In genomic region chr4:152201492-152201891, GRCm38 (mm10) we compare ENCODE assay signal across 14 mouse cellular contexts. TPM values are rescaled to one million over a fixed set of nuclear protein-coding genes. Genes with fewer than 3 reads are reported as not detected.
DNase-seq lines count a peak whose midpoint lies in the region; ATAC-seq and TF ChIP-seq lines count a peak whose summit lies in the region.
"Had no signal": no experiment of that assay in that cellular context is flagged by ENCODE, and none has a peak within 500 bp of the region (broad histone marks: within the 10 kb centered on the region; RNA-seq: fewer than 3 reads in every experiment).

No protein-coding gene starts in this region.

- no peak for TF ChIP-seq CTCF in lung, embryonic 14.5 days (IDR thresholded peaks at IDR 0.05; ENCODE audit: low read depth)

- H3K9me3 ChIP-seq in heart, embryonic 13.5 days = no peaks in the 10 kb centered on the region
- H3K9me3 ChIP-seq in lung, embryonic 14.5 days (ENCODE audit: low read depth, low read length) = no peaks in the 10 kb centered on the region
- no peaks in the 10 kb centered on the region for H3K9me3 ChIP-seq in neural tube, embryonic 15.5 days (replicated peaks)
- H3K9me3 ChIP-seq: embryonic facial prominence, embryonic 13.5 days had no signal

- no peak overlapping the region for H3K4me3 ChIP-seq in heart, embryonic 13.5 days
- H3K4me3 ChIP-seq in lung, embryonic 14.5 days (ENCODE audit: low read depth, low read length) = no peak overlapping the region
- no peak overlapping the region for H3K4me3 ChIP-seq in neural tube, embryonic 15.5 days (replicated peaks)
- H3K4me3 ChIP-seq: embryonic facial prominence, embryonic 13.5 days had no signal

- H3K36me3 ChIP-seq in heart, embryonic 13.5 days = 0 out of 2 replicates have a peak, but pooled peaks cover under 1% of the 10 kb centered on the region
- no peaks in the 10 kb centered on the region for H3K36me3 ChIP-seq in lung, embryonic 14.5 days (ENCODE audit: insufficient read depth)
- no peaks in the 10 kb centered on the region for H3K36me3 ChIP-seq in neural tube, embryonic 15.5 days
- H3K36me3 ChIP-seq: embryonic facial prominence, embryonic 13.5 days had no signal

- 45% methylated on average over 6 of the region's 6 CpGs for WGBS in heart, embryonic 13.5 days
- 27% methylated on average over 6 of the region's 6 CpGs for WGBS in lung, embryonic 14.5 days
- 75% methylated on average over 6 of the region's 6 CpGs for WGBS in neural tube, embryonic 15.5 days

- ATAC-seq in heart, embryonic 13.5 days (ENCODE audit: extremely low read depth, insufficient number of reproducible peaks, low FRiP score, low TSS enrichment) = 0 out of 2 replicates have a peak, but pooled peaks have one; percentile 56
- ATAC-seq in lung, embryonic 14.5 days (ENCODE audit: insufficient read depth) = peak; percentile 87
- ATAC-seq in granulocyte monocyte progenitor cell, adult 5-6 weeks (replicated peaks; ENCODE audit: poor library complexity, severe bottlenecking) = peak; percentile 75
- 0 out of 2 replicates have a peak, but pooled peaks have one; percentile 25 for ATAC-seq in megakaryocyte-erythroid progenitor cell, adult 5-6 weeks (replicated peaks; ENCODE audit: low FRiP score, low TSS enrichment, poor library complexity, severe bottlenecking)
- no peak for ATAC-seq in neural tube, embryonic 15.5 days (ENCODE audit: low FRiP score)
- ATAC-seq: hindbrain, postnatal 0 days had no signal

- intact Hi-C loops in heart, postnatal 14 days (cut with DNase I) = no loop called here

- no peak for DNase-seq in heart, postnatal 14 days
- peak; percentile 83 for DNase-seq in lung, embryonic 14.5 days
- no peak for DNase-seq in lung, postnatal 14 days
- DNase-seq in adrenal gland, postnatal 36 days = no peak
- DNase-seq: layer of hippocampus, postnatal 36 days had no signal

- peak overlapping the region; percentile 32; the same call in 1 of the 2 replicates for H3K27ac ChIP-seq in heart, embryonic 13.5 days (replicated peaks)
- peak overlapping the region; percentile 46; the same call in 1 of the 2 replicates for H3K27ac ChIP-seq in lung, embryonic 14.5 days (ENCODE audit: low read depth)
- no peak overlapping the region for H3K27ac ChIP-seq in neural tube, embryonic 15.5 days (replicated peaks)
- H3K27ac ChIP-seq: embryonic facial prominence, embryonic 13.5 days; macrophage had no signal

- no peak overlapping the region for H3K4me2 ChIP-seq in heart, embryonic 13.5 days
- no peak overlapping the region for H3K4me2 ChIP-seq in lung, embryonic 14.5 days
- no peak overlapping the region for H3K4me2 ChIP-seq in neural tube, embryonic 15.5 days
- H3K4me2 ChIP-seq: embryonic facial prominence, embryonic 13.5 days had no signal

- H3K4me1 ChIP-seq in heart, embryonic 13.5 days = peaks cover 64% of the 10 kb centered on the region
- peaks cover 19% of the 10 kb centered on the region for H3K4me1 ChIP-seq in lung, embryonic 14.5 days (ENCODE audit: insufficient read depth)
- peaks cover 22% of the 10 kb centered on the region for H3K4me1 ChIP-seq in neural tube, embryonic 15.5 days

- H3K9ac ChIP-seq in heart, embryonic 13.5 days = no peak overlapping the region
- H3K9ac ChIP-seq in lung, embryonic 14.5 days = no peak overlapping the region
- no peak overlapping the region for H3K9ac ChIP-seq in neural tube, embryonic 15.5 days (replicated peaks)
- H3K9ac ChIP-seq: embryonic facial prominence, embryonic 13.5 days had no signal

- no peaks in the 10 kb centered on the region for H3K27me3 ChIP-seq in heart, embryonic 13.5 days (replicated peaks)
- no peaks in the 10 kb centered on the region for H3K27me3 ChIP-seq in lung, embryonic 14.5 days (ENCODE audit: insufficient read depth, low read length)
- no peaks in the 10 kb centered on the region for H3K27me3 ChIP-seq in neural tube, embryonic 15.5 days (replicated peaks)
- H3K27me3 ChIP-seq: embryonic facial prominence, embryonic 13.5 days had no signal

RNA-seq across cellular contexts. Expression of gene Acot7, which starts 23.6 kb away (rescaled TPM):
- polyA plus RNA-seq in heart, embryonic 13.5 days (2015; fragmentation: Nextera tagmentation; extraction: Ambion mirVana) = 73.9 and 84.7 TPM in 2 replicates
- 10 to 100 TPM; 37.3 to 39.3 TPM for total RNA-seq in heart, postnatal 14 days (2021)
- polyA plus RNA-seq in lung, embryonic 14.5 days (2014; fragmentation: Nextera tagmentation; extraction: Ambion mirVana) = 50.3 and 55.8 TPM in 2 replicates
- total RNA-seq in granulocyte monocyte progenitor cell, adult 5-6 weeks (2014; fragmentation: Nextera tagmentation) = 124 and 134 TPM in 2 replicates
- 79.4 and 89.5 TPM in 2 replicates for total RNA-seq in granulocyte monocyte progenitor cell, adult 5-6 weeks (2017)
- total RNA-seq in megakaryocyte-erythroid progenitor cell, adult 5-6 weeks (2014; fragmentation: Nextera tagmentation) = 33.8 and 42.9 TPM in 2 replicates
- total RNA-seq in megakaryocyte-erythroid progenitor cell, adult 5-6 weeks (2017) = 25.3 and 38.1 TPM in 2 replicates
- 402 and 456 TPM in 2 replicates for polyA plus RNA-seq in neural tube, embryonic 15.5 days (2015; fragmentation: Nextera tagmentation; extraction: Ambion mirVana)
- 10 to 100 TPM; 37.1 to 53.6 TPM for total RNA-seq in adrenal gland, postnatal 36 days (2021)

RNA-seq across cellular contexts. Expression of gene Hes2, which starts 42.8 kb away (rescaled TPM):
- not detected in 2 replicates for polyA plus RNA-seq in heart, embryonic 13.5 days (2015; fragmentation: Nextera tagmentation; extraction: Ambion mirVana)
- total RNA-seq in heart, postnatal 14 days (2021) = not detected
- 0.18 TPM in 1 of 2 replicates, not detected in the other for polyA plus RNA-seq in lung, embryonic 14.5 days (2014; fragmentation: Nextera tagmentation; extraction: Ambion mirVana)
- total RNA-seq in granulocyte monocyte progenitor cell, adult 5-6 weeks (2014; fragmentation: Nextera tagmentation) = not detected in 2 replicates
- not detected in 2 replicates for total RNA-seq in granulocyte monocyte progenitor cell, adult 5-6 weeks (2017)
- total RNA-seq in megakaryocyte-erythroid progenitor cell, adult 5-6 weeks (2014; fragmentation: Nextera tagmentation) = 0.35 TPM in 1 of 2 replicates, not detected in the other
- total RNA-seq in megakaryocyte-erythroid progenitor cell, adult 5-6 weeks (2017) = not detected in 2 replicates
- polyA plus RNA-seq in neural tube, embryonic 15.5 days (2015; fragmentation: Nextera tagmentation; extraction: Ambion mirVana) = not detected in 2 replicates
- not detected for total RNA-seq in adrenal gland, postnatal 36 days (2021)
- total RNA-seq: hindbrain, postnatal 0 days; layer of hippocampus, postnatal 36 days had no signal
- polyA plus RNA-seq: C2C12; embryonic facial prominence, embryonic 13.5 days; hindbrain, postnatal 0 days; neural tube, embryonic 14.5 days had no signal

RNA-seq across cellular contexts. Expression of gene Espn, which starts 49.3 kb away (rescaled TPM):
- 0.87 and 1.1 TPM in 2 replicates for polyA plus RNA-seq in heart, embryonic 13.5 days (2015; fragmentation: Nextera tagmentation; extraction: Ambion mirVana)
- total RNA-seq in heart, postnatal 14 days (2021) = 1 to 10 TPM; 1.4 to 2.0 TPM
- polyA plus RNA-seq in lung, embryonic 14.5 days (2014; fragmentation: Nextera tagmentation; extraction: Ambion mirVana) = 11.5 and 11.6 TPM in 2 replicates
- total RNA-seq in granulocyte monocyte progenitor cell, adult 5-6 weeks (2014; fragmentation: Nextera tagmentation) = 1.8 TPM in 1 of 2 replicates, not detected in the other
- 0.43 TPM in 1 of 2 replicates, not detected in the other for total RNA-seq in granulocyte monocyte progenitor cell, adult 5-6 weeks (2017)
- total RNA-seq in megakaryocyte-erythroid progenitor cell, adult 5-6 weeks (2014; fragmentation: Nextera tagmentation) = 2.9 and 5.7 TPM in 2 replicates
- 2.2 and 3.1 TPM in 2 replicates for total RNA-seq in megakaryocyte-erythroid progenitor cell, adult 5-6 weeks (2017)
- 0.31 and 3.3 TPM in 2 replicates for polyA plus RNA-seq in neural tube, embryonic 15.5 days (2015; fragmentation: Nextera tagmentation; extraction: Ambion mirVana)
- total RNA-seq in adrenal gland, postnatal 36 days (2021) = 1 to 10 TPM; 1.2 to 1.5 TPM
